Mouse (Mus musculus): Measurements from ENCODE around the gene Usp24.
"Not testable (repeated sequence)": the region's sequence is repeated elsewhere in the genome, so short reads cannot be mapped to it uniquely, and the experiment has no call there.

The Usp24 gene

DNA sequence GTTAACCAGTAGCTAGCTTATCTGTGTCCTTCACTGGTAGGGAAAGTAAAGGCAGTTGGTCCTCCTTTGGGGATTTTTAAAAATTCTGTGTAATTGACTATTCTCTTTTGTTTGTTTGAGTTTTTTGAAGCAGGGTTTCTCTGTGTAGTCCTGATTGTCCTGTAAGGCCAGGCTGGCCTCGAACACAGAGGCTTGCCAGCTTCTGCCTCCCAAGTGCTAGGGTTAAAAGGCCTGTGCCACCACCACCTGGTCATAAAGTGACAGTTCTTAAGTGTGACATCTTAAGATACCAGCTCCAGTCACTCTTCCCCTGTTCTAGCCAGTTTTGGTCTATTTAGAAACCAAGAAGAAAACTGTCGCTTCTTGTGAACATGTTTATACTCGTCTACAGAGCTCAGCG, 2.2 kb downstream of the Usp24 start:
- DNase-seq (ENCODE audit: low read depth, low spot score), result no peak

- DNase-seq (ENCODE audit: low read depth, low spot score), result no peak
These were observed 3.0 kb downstream of the Usp24 start for GRCm38 (mm10) chr4:106318976-106319375.

- DNase-seq (ENCODE audit: low read depth, low spot score), result no peak
These were observed 6.8 kb downstream of the Usp24 start for GRCm38 (mm10) chr4:106322846-106323245.

GRCm38 (mm10) chr4:106323318-106323717, 7.3 kb downstream of the Usp24 start:
- no peak for DNase-seq (ENCODE audit: low read depth, low spot score)

DNA sequence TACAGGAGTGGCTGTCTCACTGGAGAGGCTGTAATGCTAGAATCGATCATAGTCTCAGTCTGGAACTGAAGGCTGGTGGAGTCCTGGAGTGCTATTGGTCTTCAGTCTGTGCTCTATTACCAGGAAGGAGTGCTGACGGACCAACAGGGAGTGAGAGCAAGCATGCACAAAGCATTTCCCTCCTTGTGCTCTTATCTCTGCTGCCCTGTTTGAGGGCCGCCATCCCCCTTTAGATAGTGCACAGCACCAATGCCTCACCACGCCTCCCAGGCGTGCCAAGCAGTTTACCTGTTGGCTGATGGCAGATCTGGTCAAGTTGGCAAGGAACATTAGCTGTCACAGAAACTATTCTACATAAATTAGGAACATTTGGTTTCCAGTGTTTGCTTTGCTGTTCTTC, 11.4 kb downstream of the Usp24 start:
- DNase-seq (ENCODE audit: low read depth, low spot score), result no peak

GRCm38 (mm10) chr4:106328704-106329103, 12.7 kb downstream of the Usp24 start:
- DNase-seq (ENCODE audit: low read depth, low spot score), result no peak

DNA sequence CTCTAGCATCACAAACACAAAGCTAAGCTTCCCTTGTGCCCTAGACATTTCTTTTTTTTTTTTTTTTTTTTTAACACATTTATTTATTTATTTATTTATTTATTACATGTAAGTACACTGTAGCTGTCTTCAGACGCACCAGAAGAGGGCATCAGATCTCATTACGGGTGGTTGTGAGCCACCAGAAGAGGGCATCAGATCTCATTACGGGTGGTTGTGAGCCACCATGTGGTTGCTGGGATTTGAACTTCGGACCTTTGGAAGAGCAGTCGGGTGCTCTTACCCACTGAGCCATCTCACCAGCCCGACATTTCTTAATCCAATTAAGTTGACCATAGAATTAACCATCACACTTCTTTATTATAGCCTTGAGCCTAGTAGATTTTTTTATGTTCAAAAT, 13.2 kb downstream of the Usp24 start:
- not testable (repeated sequence) for DNase-seq (ENCODE audit: low read depth, low spot score)

- peak; percentile 41 for DNase-seq (ENCODE audit: low read depth, low spot score)
These were observed 14.4 kb downstream of the Usp24 start for GRCm38 (mm10) chr4:106330371-106330819.

- DNase-seq (ENCODE audit: low read depth, low spot score), result no peak
These were observed 17.1 kb downstream of the Usp24 start for GRCm38 (mm10) chr4:106333071-106333470.

DNA sequence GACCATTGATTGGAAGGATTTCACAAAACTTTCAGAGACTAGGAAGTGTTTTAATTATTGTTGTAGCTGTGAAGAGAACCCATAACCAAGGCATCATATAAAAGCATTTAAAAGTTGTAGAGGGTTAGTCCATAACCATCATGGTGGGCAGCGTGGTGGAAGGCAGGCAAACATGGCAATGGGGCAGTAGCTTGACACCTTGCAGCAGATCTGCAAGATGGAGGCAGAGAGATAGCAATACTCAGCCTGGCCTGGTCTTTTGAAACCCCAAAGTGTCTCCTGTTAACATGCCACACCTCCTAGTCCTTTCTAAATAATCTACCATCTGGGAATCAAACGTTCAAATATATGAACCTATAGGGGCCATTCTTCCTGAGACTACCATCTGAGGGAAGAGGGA, 17.6 kb downstream of the Usp24 start:
- no peak for DNase-seq (ENCODE audit: low read depth, low spot score)

GRCm38 (mm10) chr4:106335858-106336257, 19.8 kb downstream of the Usp24 start:
- no peak for DNase-seq (ENCODE audit: low read depth, low spot score)

GRCm38 (mm10) chr4:106347664-106348063, 31.7 kb downstream of the Usp24 start:
- DNase-seq (ENCODE audit: low read depth, low spot score), result no peak

DNA sequence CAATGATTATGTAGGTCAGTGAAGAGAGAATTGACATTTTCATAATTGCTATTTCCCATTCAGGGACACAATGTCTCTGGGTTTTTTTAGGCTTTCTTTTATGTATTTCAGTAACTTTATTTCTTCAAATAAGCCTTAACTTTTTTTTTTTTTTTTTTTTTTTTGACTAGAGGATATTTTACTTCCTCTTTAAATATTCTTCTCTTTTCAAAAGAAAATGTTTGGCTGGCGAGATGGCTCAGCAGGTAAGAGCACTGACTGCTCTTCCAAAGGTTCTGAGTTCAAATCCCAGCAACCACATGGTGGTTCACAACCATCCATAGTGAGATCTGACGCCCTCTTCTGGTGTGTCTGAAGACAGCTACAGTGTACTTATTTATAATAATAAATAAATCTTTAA, 39.0 kb downstream of the Usp24 start:
- DNase-seq (ENCODE audit: low read depth, low spot score), result not testable (repeated sequence)

DNA sequence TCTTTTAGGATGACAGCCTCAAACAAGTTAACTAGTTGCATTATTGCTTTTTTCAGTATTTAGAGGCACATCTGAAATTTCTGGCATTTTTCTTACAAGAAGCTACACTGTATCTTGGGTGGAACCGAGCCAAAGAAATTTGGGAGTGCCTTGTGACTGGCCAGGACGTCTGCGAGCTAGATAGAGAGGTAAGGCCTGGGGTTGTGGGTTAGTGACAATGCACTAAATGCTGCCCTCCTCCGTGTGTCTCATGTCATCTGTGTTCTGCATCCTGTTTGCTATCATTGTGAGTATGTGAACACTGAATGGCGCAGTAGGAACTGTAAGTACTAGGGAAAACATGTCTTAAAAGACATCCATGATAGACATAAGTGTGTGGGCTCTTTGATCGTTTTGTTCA, 54.0 kb downstream of the Usp24 start:
- DNase-seq (ENCODE audit: low read depth, low spot score), result no peak

- peak; percentile 85 for DNase-seq (ENCODE audit: low read depth, low spot score)
These were observed 59.8 kb downstream of the Usp24 start for GRCm38 (mm10) chr4:106375857-106376256.

GRCm38 (mm10) chr4:106378839-106379572, 63.0 kb downstream of the Usp24 start:
- no peak for DNase-seq (ENCODE audit: low read depth, low spot score)

DNA sequence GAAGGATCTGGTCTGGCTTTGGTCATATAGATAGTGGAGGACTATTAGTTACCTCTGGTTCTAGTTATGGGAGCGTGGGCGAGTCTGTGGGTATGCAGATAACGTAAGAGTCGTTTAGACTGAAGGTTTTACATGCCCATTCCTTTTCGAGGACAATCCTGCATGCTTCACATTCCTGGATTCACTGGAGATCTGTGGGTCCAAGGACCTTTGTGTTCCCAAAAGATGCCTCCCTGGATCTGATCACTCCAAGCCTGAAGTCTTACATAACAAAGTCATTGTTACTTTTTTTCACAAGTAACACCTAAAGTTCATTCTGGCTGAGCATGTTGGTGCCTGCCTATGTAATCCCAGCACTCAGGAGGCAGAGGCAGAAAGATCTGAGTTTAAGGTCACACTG, 65.1 kb downstream of the Usp24 start:
- DNase-seq (ENCODE audit: low read depth, low spot score), result no peak

DNA sequence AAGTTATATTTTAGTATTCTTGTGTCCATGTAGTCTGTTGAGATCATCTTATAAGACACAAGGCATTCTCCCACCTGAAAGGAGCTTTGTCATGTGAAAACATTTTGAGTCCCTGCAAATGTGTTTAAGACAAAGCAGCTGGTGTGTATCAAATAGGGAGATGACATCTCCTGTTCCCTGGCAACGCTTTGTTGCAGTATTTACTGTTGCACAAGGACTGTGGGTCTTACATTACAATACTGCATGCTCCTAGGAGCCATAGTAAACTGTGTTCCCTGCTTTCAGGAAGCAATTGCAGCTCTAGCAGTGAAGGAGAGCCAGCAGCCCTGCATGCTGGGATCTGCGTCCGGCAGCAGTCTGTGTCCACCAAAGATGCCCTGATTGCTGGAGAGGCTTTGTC, 73.9 kb downstream of the Usp24 start:
- no peak for DNase-seq (ENCODE audit: low read depth, low spot score)

DNA sequence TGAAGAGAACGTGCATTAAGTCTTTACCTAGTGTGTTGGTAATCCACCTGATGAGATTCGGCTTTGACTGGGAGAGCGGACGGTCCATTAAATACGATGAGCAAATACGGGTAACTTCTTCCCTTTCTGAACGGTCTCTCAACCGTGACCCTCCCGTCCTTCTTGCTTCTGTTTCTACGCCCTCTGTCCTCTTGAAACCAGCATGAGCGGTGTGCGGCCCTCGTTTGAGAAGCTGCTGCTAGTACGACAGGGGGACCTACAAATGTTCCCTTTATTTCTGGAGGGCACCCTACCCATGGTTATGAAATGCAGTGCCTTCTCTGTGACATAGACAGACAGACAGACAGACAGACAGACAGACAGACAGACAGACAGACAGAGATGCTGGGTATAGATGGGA, 93.6 kb downstream of the Usp24 start:
- DNase-seq (ENCODE audit: low read depth, low spot score), result no peak

GRCm38 (mm10) chr4:106419256-106419655, 103.2 kb downstream of the Usp24 start:
- no peak for DNase-seq (ENCODE audit: low read depth, low spot score)

DNA sequence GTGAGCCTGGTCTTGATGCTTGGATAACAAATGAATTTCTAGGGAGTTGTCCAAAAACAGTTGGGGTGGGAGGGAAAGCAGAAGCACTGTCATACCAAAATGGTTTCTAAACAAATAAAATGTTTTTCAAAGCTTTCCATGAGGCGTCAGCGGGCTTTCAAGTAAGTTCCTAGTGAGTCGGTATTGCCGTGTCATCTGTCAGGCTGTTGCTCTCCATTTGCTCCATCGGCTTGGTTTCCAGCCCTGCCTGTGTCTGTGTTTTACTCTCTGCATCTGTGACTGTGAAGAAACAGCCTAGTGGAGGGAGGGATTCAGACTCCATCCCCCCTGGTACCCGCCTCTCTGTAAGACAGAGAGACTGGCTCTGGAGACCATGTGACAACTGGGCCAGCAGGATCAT, 103.8 kb downstream of the Usp24 start:
- DNase-seq (ENCODE audit: low read depth, low spot score), result no peak

DNA sequence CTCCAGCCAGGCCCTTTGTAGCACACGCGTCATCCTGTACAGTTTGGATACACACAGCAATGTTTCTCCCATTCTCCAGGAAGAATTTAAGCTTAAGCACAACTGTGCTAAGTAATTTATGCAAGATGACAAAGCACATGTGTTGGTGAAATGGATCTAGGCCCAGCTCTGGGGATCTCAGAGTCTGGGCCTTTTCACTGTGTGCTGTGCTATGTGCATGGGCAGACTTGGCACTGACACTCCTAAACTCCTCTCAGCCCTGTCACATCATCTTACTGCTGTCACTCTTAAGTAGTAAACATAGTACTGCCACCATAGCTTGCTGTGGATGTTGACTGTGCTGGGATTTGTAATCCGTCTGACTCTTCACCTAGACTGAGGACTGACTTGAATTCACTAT, 106.6 kb downstream of the Usp24 start:
- DNase-seq (ENCODE audit: low read depth, low spot score), result no peak

GRCm38 (mm10) chr4:106424560-106424959, 108.5 kb downstream of the Usp24 start:
- no peak for DNase-seq (ENCODE audit: low read depth, low spot score)

- no peak for DNase-seq (ENCODE audit: low read depth, low spot score)
These were observed 110.3 kb downstream of the Usp24 start for GRCm38 (mm10) chr4:106426286-106426685.
